Mouse (Mus musculus): ENCODE results near the gene 1110065P20Rik.

The 1110065P20Rik gene

GRCm38 (mm10) chr4:124850933-124851658 is at the start of gene 1110065P20Rik:
TSS of gene 1110065P20Rik (minus strand) at chr4:124851196.
- ATAC-seq (ENCODE audit: insufficient number of reproducible peaks, low FRiP score, low TSS enrichment) = peak; percentile 26

GRCm38 (mm10) chr4:124899906-124900305 is 48.9 kb upstream of the 1110065P20Rik start:
- ATAC-seq (ENCODE audit: insufficient number of reproducible peaks, low FRiP score, low TSS enrichment) = no peak

- no peak for ATAC-seq (ENCODE audit: insufficient number of reproducible peaks, low FRiP score, low TSS enrichment)
Observed at GRCm38 (mm10) chr4:124898428-124898827, 47.4 kb upstream of the 1110065P20Rik start.

GRCm38 (mm10) chr4:124894508-124895428 is 43.8 kb upstream of the 1110065P20Rik start:
- peak; percentile 78 for ATAC-seq (ENCODE audit: insufficient number of reproducible peaks, low FRiP score, low TSS enrichment)

- no peak for ATAC-seq (ENCODE audit: insufficient number of reproducible peaks, low FRiP score, low TSS enrichment)
Observed at GRCm38 (mm10) chr4:124893769-124894168, 42.8 kb upstream of the 1110065P20Rik start.

- no peak for ATAC-seq (ENCODE audit: insufficient number of reproducible peaks, low FRiP score, low TSS enrichment)
Observed at GRCm38 (mm10) chr4:124890831-124891230, 39.8 kb upstream of the 1110065P20Rik start.

- ATAC-seq (ENCODE audit: insufficient number of reproducible peaks, low FRiP score, low TSS enrichment) = no peak
Observed at GRCm38 (mm10) chr4:124889935-124890334, 38.9 kb upstream of the 1110065P20Rik start.

- ATAC-seq (ENCODE audit: insufficient number of reproducible peaks, low FRiP score, low TSS enrichment) = no peak
Observed at GRCm38 (mm10) chr4:124888702-124889101, 37.7 kb upstream of the 1110065P20Rik start.

GRCm38 (mm10) chr4:124882151-124882729 is 31.2 kb upstream of the 1110065P20Rik start:
- ATAC-seq (ENCODE audit: insufficient number of reproducible peaks, low FRiP score, low TSS enrichment) = no peak

- ATAC-seq (ENCODE audit: insufficient number of reproducible peaks, low FRiP score, low TSS enrichment) = peak; percentile 31; the same call in 1 of the 2 replicates
Observed at GRCm38 (mm10) chr4:124881341-124881908, 30.4 kb upstream of the 1110065P20Rik start.

- ATAC-seq (ENCODE audit: insufficient number of reproducible peaks, low FRiP score, low TSS enrichment) = no peak
Observed at GRCm38 (mm10) chr4:124880599-124880998, 29.6 kb upstream of the 1110065P20Rik start, which contains the start of gene Epha10. TSS of gene Epha10 (plus strand) at chr4:124880899.

GRCm38 (mm10) chr4:124872719-124873118 is 21.7 kb upstream of the 1110065P20Rik start:
- no peak for ATAC-seq (ENCODE audit: insufficient number of reproducible peaks, low FRiP score, low TSS enrichment)

- no peak for ATAC-seq (ENCODE audit: insufficient number of reproducible peaks, low FRiP score, low TSS enrichment)
Observed at GRCm38 (mm10) chr4:124861283-124862188, 10.5 kb upstream of the 1110065P20Rik start, which contains the start of gene Maneal. TSS of gene Maneal (minus strand) at chr4:124862171.

- no peak for ATAC-seq (ENCODE audit: insufficient number of reproducible peaks, low FRiP score, low TSS enrichment)
Observed at GRCm38 (mm10) chr4:124860446-124860845, 9.4 kb upstream of the 1110065P20Rik start.

GRCm38 (mm10) chr4:124858370-124858769 is 7.4 kb upstream of the 1110065P20Rik start:
- ATAC-seq (ENCODE audit: insufficient number of reproducible peaks, low FRiP score, low TSS enrichment) = no peak

GRCm38 (mm10) chr4:124856294-124856693 is 5.3 kb upstream of the 1110065P20Rik start:
- no peak for ATAC-seq (ENCODE audit: insufficient number of reproducible peaks, low FRiP score, low TSS enrichment)

GRCm38 (mm10) chr4:124850261-124850913 is 609 bp downstream of the 1110065P20Rik start, which contains the start of gene Yrdc:
TSS of gene Yrdc (plus strand) at chr4:124850679.
- ATAC-seq (ENCODE audit: insufficient number of reproducible peaks, low FRiP score, low TSS enrichment) = peak; percentile 85

GRCm38 (mm10) chr4:124849631-124850260 is 1.2 kb downstream of the 1110065P20Rik start:
- ATAC-seq (ENCODE audit: insufficient number of reproducible peaks, low FRiP score, low TSS enrichment) = peak; percentile 12; the same call in 1 of the 2 replicates

All from cerebellum, adult (tissue).